Mouse (Mus musculus): ENCODE results near the gene Ehbp1. TPM values are rescaled to one million over a fixed set of nuclear protein-coding genes. Genes with fewer than 3 reads are reported as not detected.

Ehbp1 gene
- polyA plus RNA-seq (2014; fragmentation: Nextera tagmentation; extraction: Ambion mirVana) = 21.7 and 22.8 TPM in 2 replicates

GRCm38 (mm10) chr11:22342242-22343207 is at the start of gene Ehbp1:
Gene Ehbp1, minus strand, starts transcription at chr11:22342292.
- Histone ChIP-seq H3K4me1 (ENCODE audit: control insufficient read depth, insufficient read depth, low read length) (peaks cover 4% of the 10 kb centered on the region; the same call in 1 of the 2 replicates), H3K9ac (replicated peaks; ENCODE audit: low read depth, low read length) (no peak within 1 kb of the TSS), H3K4me3 (ENCODE audit: low read depth, low read length) (no peak within 1 kb of the TSS), H3K9me3 (ENCODE audit: control insufficient read depth, low read depth, low read length) (no peaks in the 10 kb centered on the region), H3K27me3 (ENCODE audit: control insufficient read depth, insufficient read depth, low read length) (no peaks in the 10 kb centered on the region), H3K4me2 (replicated peaks; ENCODE audit: low read depth, low read length) (no peak within 1 kb of the TSS), H3K27ac (ENCODE audit: low read length) (no peak within 1 kb of the TSS), H3K36me3 (ENCODE audit: control insufficient read depth, insufficient read depth, low read length) (no peaks in the 10 kb centered on the region)
- 47% methylated on average over 2 of the region's 2 CpGs for WGBS
- ATAC-seq (ENCODE audit: insufficient number of reproducible peaks, insufficient read depth, low FRiP score, low read depth) = no peak

- H3K4me2 ChIP-seq (replicated peaks; ENCODE audit: low read depth, low read length) = no peak overlapping the region
- no peak overlapping the region for H3K27ac ChIP-seq (ENCODE audit: low read length)
- no peaks in the 10 kb centered on the region for H3K27me3 ChIP-seq (ENCODE audit: control insufficient read depth, insufficient read depth, low read length)
- ATAC-seq (ENCODE audit: insufficient number of reproducible peaks, insufficient read depth, low FRiP score, low read depth) = no peak
- H3K36me3 ChIP-seq (ENCODE audit: control insufficient read depth, insufficient read depth, low read length) = no peaks in the 10 kb centered on the region
- H3K4me3 ChIP-seq (ENCODE audit: low read depth, low read length) = no peak overlapping the region
- H3K9ac ChIP-seq (replicated peaks; ENCODE audit: low read depth, low read length) = no peak overlapping the region
- no peaks in the 10 kb centered on the region for H3K4me1 ChIP-seq (ENCODE audit: control insufficient read depth, insufficient read depth, low read length)
- 78% methylated on average over 6 of the region's 6 CpGs for WGBS
- H3K9me3 ChIP-seq (ENCODE audit: control insufficient read depth, low read depth, low read length) = no peaks in the 10 kb centered on the region
Measured at GRCm38 (mm10) chr11:22387472-22388098, 45.5 kb upstream of the Ehbp1 start.

- no peak overlapping the region for H3K9ac ChIP-seq (replicated peaks; ENCODE audit: low read depth, low read length)
- no peak overlapping the region for H3K4me2 ChIP-seq (replicated peaks; ENCODE audit: low read depth, low read length)
- 79% methylated on average over 1 of the region's 1 CpGs for WGBS
- H3K9me3 ChIP-seq (ENCODE audit: control insufficient read depth, low read depth, low read length) = no peaks in the 10 kb centered on the region
- ATAC-seq (ENCODE audit: insufficient number of reproducible peaks, insufficient read depth, low FRiP score, low read depth) = no peak
- no peaks in the 10 kb centered on the region for H3K4me1 ChIP-seq (ENCODE audit: control insufficient read depth, insufficient read depth, low read length)
- no peaks in the 10 kb centered on the region for H3K27me3 ChIP-seq (ENCODE audit: control insufficient read depth, insufficient read depth, low read length)
- no peak overlapping the region for H3K27ac ChIP-seq (ENCODE audit: low read length)
- H3K4me3 ChIP-seq (ENCODE audit: low read depth, low read length) = no peak overlapping the region
- H3K36me3 ChIP-seq (ENCODE audit: control insufficient read depth, insufficient read depth, low read length) = no peaks in the 10 kb centered on the region
Measured at GRCm38 (mm10) chr11:22383532-22383931, 41.4 kb upstream of the Ehbp1 start.

DNA sequence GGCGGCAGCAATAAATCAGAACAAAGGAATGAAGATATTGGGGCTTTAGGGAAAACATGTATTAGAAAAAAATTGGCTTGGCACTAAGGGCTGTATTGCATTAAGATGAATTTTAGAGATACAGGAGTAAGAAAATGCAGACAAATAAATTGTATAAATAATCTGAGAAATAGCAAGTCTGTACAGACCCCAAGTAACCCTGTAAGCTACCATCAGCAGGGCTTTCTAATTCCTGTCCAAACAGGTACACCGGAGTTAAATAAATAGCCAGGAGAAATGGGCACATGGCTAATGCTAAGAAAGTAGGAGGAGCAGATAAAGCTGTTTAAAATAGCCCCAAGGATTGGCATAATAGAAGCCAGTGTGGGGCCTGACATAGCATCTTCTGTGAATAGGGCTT is 32.7 kb upstream of the Ehbp1 start:
- Histone ChIP-seq H3K4me3 (ENCODE audit: low read depth, low read length) (no peak overlapping the region), H3K36me3 (ENCODE audit: control insufficient read depth, insufficient read depth, low read length) (no peaks in the 10 kb centered on the region), H3K27ac (ENCODE audit: low read length) (no peak overlapping the region), H3K4me1 (ENCODE audit: control insufficient read depth, insufficient read depth, low read length) (no peaks in the 10 kb centered on the region), H3K27me3 (ENCODE audit: control insufficient read depth, insufficient read depth, low read length) (no peaks in the 10 kb centered on the region), H3K9me3 (ENCODE audit: control insufficient read depth, low read depth, low read length) (no peaks in the 10 kb centered on the region), H3K9ac (replicated peaks; ENCODE audit: low read depth, low read length) (no peak overlapping the region), H3K4me2 (replicated peaks; ENCODE audit: low read depth, low read length) (no peak overlapping the region)
- ATAC-seq (ENCODE audit: insufficient number of reproducible peaks, insufficient read depth, low FRiP score, low read depth) = no peak
- 79% methylated on average over 2 of the region's 2 CpGs for WGBS

GRCm38 (mm10) chr11:22373290-22373674 is 31.2 kb upstream of the Ehbp1 start:
- ATAC-seq (ENCODE audit: insufficient number of reproducible peaks, insufficient read depth, low FRiP score, low read depth) = no peak
- no peaks in the 10 kb centered on the region for H3K9me3 ChIP-seq (ENCODE audit: control insufficient read depth, low read depth, low read length)
- no peak overlapping the region for H3K4me2 ChIP-seq (replicated peaks; ENCODE audit: low read depth, low read length)
- no peaks in the 10 kb centered on the region for H3K36me3 ChIP-seq (ENCODE audit: control insufficient read depth, insufficient read depth, low read length)
- no peak overlapping the region for H3K9ac ChIP-seq (replicated peaks; ENCODE audit: low read depth, low read length)
- WGBS = 71% methylated on average over 3 of the region's 3 CpGs
- H3K27me3 ChIP-seq (ENCODE audit: control insufficient read depth, insufficient read depth, low read length) = no peaks in the 10 kb centered on the region
- no peak overlapping the region for H3K27ac ChIP-seq (ENCODE audit: low read length)
- no peaks in the 10 kb centered on the region for H3K4me1 ChIP-seq (ENCODE audit: control insufficient read depth, insufficient read depth, low read length)
- H3K4me3 ChIP-seq (ENCODE audit: low read depth, low read length) = no peak overlapping the region

- Histone ChIP-seq H3K27ac (ENCODE audit: low read length) (no peak overlapping the region), H3K4me3 (ENCODE audit: low read depth, low read length) (no peak overlapping the region), H3K9me3 (ENCODE audit: control insufficient read depth, low read depth, low read length) (no peaks in the 10 kb centered on the region), H3K4me2 (replicated peaks; ENCODE audit: low read depth, low read length) (no peak overlapping the region), H3K4me1 (ENCODE audit: control insufficient read depth, insufficient read depth, low read length) (no peaks in the 10 kb centered on the region), H3K27me3 (ENCODE audit: control insufficient read depth, insufficient read depth, low read length) (no peaks in the 10 kb centered on the region), H3K36me3 (ENCODE audit: control insufficient read depth, insufficient read depth, low read length) (no peaks in the 10 kb centered on the region), H3K9ac (replicated peaks; ENCODE audit: low read depth, low read length) (no peak overlapping the region)
- WGBS = 60% methylated on average over 1 of the region's 1 CpGs
- ATAC-seq (ENCODE audit: insufficient number of reproducible peaks, insufficient read depth, low FRiP score, low read depth) = no peak
Measured at GRCm38 (mm10) chr11:22372609-22373289, 30.7 kb upstream of the Ehbp1 start.

DNA sequence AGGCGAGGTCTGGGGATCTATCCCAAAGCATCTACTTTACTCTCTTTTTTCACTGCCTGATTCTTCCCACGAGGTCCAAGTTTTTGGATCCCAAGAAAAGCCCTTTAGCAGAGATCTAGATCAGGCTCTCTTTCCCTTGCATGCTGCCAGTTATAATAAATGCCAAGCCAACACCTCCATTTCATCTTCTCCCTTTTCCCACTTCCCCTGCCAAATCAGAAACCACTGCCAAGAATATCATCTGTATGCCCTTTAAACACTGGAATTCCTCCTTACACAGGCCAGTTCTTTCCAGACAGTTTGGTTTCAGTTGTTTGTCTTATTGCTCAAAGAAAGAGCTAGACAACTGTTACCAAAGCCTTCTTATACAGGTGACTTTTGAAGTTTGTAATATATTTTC is 27.7 kb upstream of the Ehbp1 start:
- Histone ChIP-seq H3K4me3 (ENCODE audit: low read depth, low read length) (no peak overlapping the region), H3K36me3 (ENCODE audit: control insufficient read depth, insufficient read depth, low read length) (no peaks in the 10 kb centered on the region), H3K9me3 (ENCODE audit: control insufficient read depth, low read depth, low read length) (no peaks in the 10 kb centered on the region), H3K4me2 (replicated peaks; ENCODE audit: low read depth, low read length) (no peak overlapping the region), H3K27me3 (ENCODE audit: control insufficient read depth, insufficient read depth, low read length) (no peaks in the 10 kb centered on the region), H3K4me1 (ENCODE audit: control insufficient read depth, insufficient read depth, low read length) (no peaks in the 10 kb centered on the region), H3K27ac (ENCODE audit: low read length) (no peak overlapping the region), H3K9ac (replicated peaks; ENCODE audit: low read depth, low read length) (no peak overlapping the region)
- no peak for ATAC-seq (ENCODE audit: insufficient number of reproducible peaks, insufficient read depth, low FRiP score, low read depth)
- 70% methylated on average over 2 of the region's 2 CpGs for WGBS

- 89% methylated on average over 3 of the region's 3 CpGs for WGBS
- Histone ChIP-seq H3K27me3 (ENCODE audit: control insufficient read depth, insufficient read depth, low read length) (no peaks in the 10 kb centered on the region), H3K4me3 (ENCODE audit: low read depth, low read length) (no peak overlapping the region), H3K27ac (ENCODE audit: low read length) (no peak overlapping the region), H3K9ac (replicated peaks; ENCODE audit: low read depth, low read length) (no peak overlapping the region), H3K4me1 (ENCODE audit: control insufficient read depth, insufficient read depth, low read length) (no peaks in the 10 kb centered on the region), H3K4me2 (replicated peaks; ENCODE audit: low read depth, low read length) (no peak overlapping the region), H3K9me3 (ENCODE audit: control insufficient read depth, low read depth, low read length) (no peaks in the 10 kb centered on the region), H3K36me3 (ENCODE audit: control insufficient read depth, insufficient read depth, low read length) (no peaks in the 10 kb centered on the region)
- no peak for ATAC-seq (ENCODE audit: insufficient number of reproducible peaks, insufficient read depth, low FRiP score, low read depth)
Measured at GRCm38 (mm10) chr11:22368621-22369020, 26.5 kb upstream of the Ehbp1 start.
